Mouse (Mus musculus): ENCODE results near the gene Ppfia4. TPM values are rescaled to one million over a fixed set of nuclear protein-coding genes. Genes with fewer than 3 reads are reported as not detected.

The Ppfia4 gene
- total RNA-seq, 1 experiment: 14.1 TPM

- Histone ChIP-seq H3K36me3 (ENCODE audit: control insufficient read depth, insufficient read depth, low read length, poor library complexity, severe bottlenecking) (peaks cover 10% of the 10 kb centered on the region; the same call in 1 of the 2 replicates), H3K27ac (ENCODE audit: insufficient read depth, low read depth, low read length, poor library complexity, severe bottlenecking) (no peak overlapping the region), H3K9me3 (ENCODE audit: control insufficient read depth, insufficient read depth, low read depth, low read length) (no peaks in the 10 kb centered on the region), H3K4me1 (ENCODE audit: control insufficient read depth in 2 of 2, insufficient read depth in 2 of 2, low read length in 2 of 2, poor library complexity in 1 of 2) (peaks cover 2 to 6% of the 10 kb centered on the region in 2 experiments; a peak in 2 of 4 replicates), H3K4me3 (ENCODE audit: insufficient read depth in 1 of 2, low read depth in 1 of 2, low read length in 2 of 2, poor library complexity in 1 of 2, severe bottlenecking in 1 of 2) (no peak overlapping the region), H3K9ac (ENCODE audit: insufficient read depth, low read depth, low read length, poor library complexity, severe bottlenecking) (no peak overlapping the region)
- in situ Hi-C loops (cut with MboI; ENCODE audit: low sequenced_read_pairs in 2 of 2, unreplicated experiment in 2 of 2): no loop called here
- TF ChIP-seq ZC3H11A (IDR thresholded peaks at IDR 0.05; ENCODE audit: borderline replicate concordance, low read depth, low read length): no peak
- TF ChIP-seq CHD2 (IDR thresholded peaks at IDR 0.05; ENCODE audit: low read depth, low read length): no peak
- TF ChIP-seq ZNF384 (IDR thresholded peaks at IDR 0.05; ENCODE audit: low read depth, low read length): no peak
- no peak for TF ChIP-seq HCFC1 (IDR thresholded peaks at IDR 0.05; ENCODE audit: borderline replicate concordance, insufficient read depth, low read length)
- no peak for TF ChIP-seq MAFK (IDR thresholded peaks at IDR 0.05; ENCODE audit: insufficient read depth, low read depth, low read length)
- DNase-seq (ENCODE audit: low read depth, low spot score): no peak
These were observed 38.8 kb downstream of the Ppfia4 start for GRCm38 (mm10) chr1:134293738-134294604.

GRCm38 (mm10) chr1:134293276-134293675, 39.5 kb downstream of the Ppfia4 start:
- Histone ChIP-seq H3K9ac (ENCODE audit: insufficient read depth, low read depth, low read length, poor library complexity, severe bottlenecking) (no peak overlapping the region), H3K27ac (ENCODE audit: insufficient read depth, low read depth, low read length, poor library complexity, severe bottlenecking) (no peak overlapping the region), H3K4me3 (ENCODE audit: insufficient read depth in 1 of 2, low read depth in 1 of 2, low read length in 2 of 2, poor library complexity in 1 of 2, severe bottlenecking in 1 of 2) (no peak overlapping the region), H3K36me3 (ENCODE audit: control insufficient read depth, insufficient read depth, low read length, poor library complexity, severe bottlenecking) (peaks cover 8% of the 10 kb centered on the region; the same call in 1 of the 2 replicates), H3K4me1 (ENCODE audit: control insufficient read depth in 2 of 2, insufficient read depth in 2 of 2, low read length in 2 of 2, poor library complexity in 1 of 2) (peaks cover 0 to 6% of the 10 kb centered on the region in 2 experiments; a peak in 1 of 4 replicates), H3K9me3 (ENCODE audit: control insufficient read depth, insufficient read depth, low read depth, low read length) (no peaks in the 10 kb centered on the region)
- in situ Hi-C loops (cut with MboI; ENCODE audit: low sequenced_read_pairs in 2 of 2, unreplicated experiment in 2 of 2): no loop called here
- TF ChIP-seq ZC3H11A (IDR thresholded peaks at IDR 0.05; ENCODE audit: borderline replicate concordance, low read depth, low read length) (no peak), MAFK (IDR thresholded peaks at IDR 0.05; ENCODE audit: insufficient read depth, low read depth, low read length) (no peak), CHD2 (IDR thresholded peaks at IDR 0.05; ENCODE audit: low read depth, low read length) (no peak), HCFC1 (IDR thresholded peaks at IDR 0.05; ENCODE audit: borderline replicate concordance, insufficient read depth, low read length) (no peak), ZNF384 (IDR thresholded peaks at IDR 0.05; ENCODE audit: low read depth, low read length) (no peak)
- no peak for DNase-seq (ENCODE audit: low read depth, low spot score)

- in situ Hi-C loops (cut with MboI; ENCODE audit: low sequenced_read_pairs in 2 of 2, unreplicated experiment in 2 of 2): no loop called here
- H3K9ac ChIP-seq (ENCODE audit: insufficient read depth, low read depth, low read length, poor library complexity, severe bottlenecking): no peak overlapping the region
- H3K36me3 ChIP-seq (ENCODE audit: control insufficient read depth, insufficient read depth, low read length, poor library complexity, severe bottlenecking): 0 out of 2 replicates have a peak, but pooled peaks cover 3% of the 10 kb centered on the region
- H3K27ac ChIP-seq (ENCODE audit: insufficient read depth, low read depth, low read length, poor library complexity, severe bottlenecking): no peak overlapping the region
- DNase-seq (ENCODE audit: low read depth, low spot score): no peak
- peaks cover 0 to 6% of the 10 kb centered on the region in 2 experiments; a peak in 1 of 4 replicates for H3K4me1 ChIP-seq (ENCODE audit: control insufficient read depth in 2 of 2, insufficient read depth in 2 of 2, low read length in 2 of 2, poor library complexity in 1 of 2)
- no peak for TF ChIP-seq MAFK (IDR thresholded peaks at IDR 0.05; ENCODE audit: insufficient read depth, low read depth, low read length)
- TF ChIP-seq HCFC1 (IDR thresholded peaks at IDR 0.05; ENCODE audit: borderline replicate concordance, insufficient read depth, low read length): no peak
- no peak for TF ChIP-seq CHD2 (IDR thresholded peaks at IDR 0.05; ENCODE audit: low read depth, low read length)
- TF ChIP-seq ZNF384 (IDR thresholded peaks at IDR 0.05; ENCODE audit: low read depth, low read length): no peak
- H3K9me3 ChIP-seq (ENCODE audit: control insufficient read depth, insufficient read depth, low read depth, low read length): no peaks in the 10 kb centered on the region
- no peak overlapping the region for H3K4me3 ChIP-seq (ENCODE audit: insufficient read depth in 1 of 2, low read depth in 1 of 2, low read length in 2 of 2, poor library complexity in 1 of 2, severe bottlenecking in 1 of 2)
These were observed 40.1 kb downstream of the Ppfia4 start for GRCm38 (mm10) chr1:134292601-134293000.

GRCm38 (mm10) chr1:134292073-134292472, 40.7 kb downstream of the Ppfia4 start:
- no peak for DNase-seq (ENCODE audit: low read depth, low spot score)
- H3K9ac ChIP-seq (ENCODE audit: insufficient read depth, low read depth, low read length, poor library complexity, severe bottlenecking): no peak overlapping the region
- TF ChIP-seq ZNF384 (IDR thresholded peaks at IDR 0.05; ENCODE audit: low read depth, low read length) (no peak), MAFK (IDR thresholded peaks at IDR 0.05; ENCODE audit: insufficient read depth, low read depth, low read length) (no peak), ZC3H11A (IDR thresholded peaks at IDR 0.05; ENCODE audit: borderline replicate concordance, low read depth, low read length) (no peak), CHD2 (IDR thresholded peaks at IDR 0.05; ENCODE audit: low read depth, low read length) (no peak), HCFC1 (IDR thresholded peaks at IDR 0.05; ENCODE audit: borderline replicate concordance, insufficient read depth, low read length) (no peak)
- H3K9me3 ChIP-seq (ENCODE audit: control insufficient read depth, insufficient read depth, low read depth, low read length): no peaks in the 10 kb centered on the region
- peaks cover 0 to 6% of the 10 kb centered on the region in 2 experiments; a peak in 1 of 4 replicates for H3K4me1 ChIP-seq (ENCODE audit: control insufficient read depth in 2 of 2, insufficient read depth in 2 of 2, low read length in 2 of 2, poor library complexity in 1 of 2)
- in situ Hi-C loops (cut with MboI; ENCODE audit: low sequenced_read_pairs in 2 of 2, unreplicated experiment in 2 of 2): no loop called here
- H3K27ac ChIP-seq (ENCODE audit: insufficient read depth, low read depth, low read length, poor library complexity, severe bottlenecking): no peak overlapping the region
- H3K4me3 ChIP-seq (ENCODE audit: insufficient read depth in 1 of 2, low read depth in 1 of 2, low read length in 2 of 2, poor library complexity in 1 of 2, severe bottlenecking in 1 of 2): no peak overlapping the region
- 0 out of 2 replicates have a peak, but pooled peaks cover under 1% of the 10 kb centered on the region for H3K36me3 ChIP-seq (ENCODE audit: control insufficient read depth, insufficient read depth, low read length, poor library complexity, severe bottlenecking)

All from ES-E14 (cell line).